Mouse (Mus musculus) testis, postnatal 14 days (tissue): ENCODE measurements around the gene Mgat4c.

Experiments used
- DNase-seq: peaks from one replicate; pipeline ENCODE4 v3.0.0; 2021; ENCODE audit warnings: low spot score

Mgat4c gene

DNA sequence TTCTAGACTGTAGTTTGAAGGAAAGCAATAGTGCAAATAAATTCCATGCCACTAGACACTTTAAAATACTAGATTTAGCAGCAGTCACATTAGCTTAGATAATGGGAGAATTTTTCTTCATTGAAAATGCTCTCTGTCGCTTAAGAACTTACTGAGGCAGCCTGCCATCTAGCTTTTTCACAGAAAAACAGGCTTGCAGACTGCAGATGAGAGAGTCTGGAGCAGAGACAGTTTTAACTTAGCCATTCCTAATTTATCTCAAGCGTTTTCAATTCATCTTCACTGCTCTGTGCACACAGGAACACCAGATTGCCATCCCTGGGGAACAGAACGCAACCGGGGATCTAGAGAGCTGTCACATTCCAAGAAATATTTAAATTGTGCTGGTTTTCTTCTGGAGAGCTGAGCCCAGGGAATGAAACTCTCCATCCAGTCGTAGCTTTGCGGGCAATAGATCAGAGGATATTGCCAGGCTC, at the start of gene Mgat4c:
Mgat4c (plus strand) TSS at position 51 of the 476 bp plus-strand sequence.
- no peak for DNase-seq

DNA sequence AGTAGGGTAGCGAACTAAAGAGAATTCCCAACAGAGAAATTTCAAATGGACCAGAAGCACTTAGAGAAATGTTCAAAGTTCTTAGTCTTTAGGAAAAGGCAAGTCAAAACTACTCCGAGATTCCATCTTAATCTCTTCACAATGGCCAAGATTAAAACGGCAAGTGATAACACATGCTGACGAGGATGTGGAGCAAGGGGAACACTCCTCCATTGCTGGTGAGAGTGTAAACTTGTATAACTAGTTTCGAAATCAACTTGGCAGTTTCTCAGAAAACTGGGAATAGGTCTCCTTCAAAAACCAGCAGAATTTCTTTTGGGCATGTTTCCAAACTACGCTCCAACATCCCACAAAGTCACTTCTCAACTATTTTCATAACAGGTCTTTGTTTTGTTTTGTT, 46.0 kb upstream of the Mgat4c start:
- DNase-seq: no peak

DNA sequence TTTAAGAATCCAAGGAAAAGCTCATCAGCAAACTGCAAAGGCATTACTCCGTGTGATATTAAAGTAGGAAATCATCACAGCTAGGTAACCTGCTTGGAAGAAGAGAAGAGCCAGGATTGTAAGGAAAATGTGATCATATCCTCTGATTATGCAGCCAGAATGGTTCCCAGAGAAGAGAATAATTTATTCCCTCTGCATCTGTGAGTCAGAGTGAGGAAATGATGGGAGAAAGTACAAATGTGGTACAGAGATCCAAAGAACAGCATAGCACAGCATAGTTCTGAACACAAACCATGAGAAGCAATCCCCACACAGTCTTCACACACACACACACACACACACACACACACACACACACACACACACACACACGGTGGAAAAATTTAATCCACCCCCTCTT, 40.2 kb upstream of the Mgat4c start:
- no peak for DNase-seq

DNA sequence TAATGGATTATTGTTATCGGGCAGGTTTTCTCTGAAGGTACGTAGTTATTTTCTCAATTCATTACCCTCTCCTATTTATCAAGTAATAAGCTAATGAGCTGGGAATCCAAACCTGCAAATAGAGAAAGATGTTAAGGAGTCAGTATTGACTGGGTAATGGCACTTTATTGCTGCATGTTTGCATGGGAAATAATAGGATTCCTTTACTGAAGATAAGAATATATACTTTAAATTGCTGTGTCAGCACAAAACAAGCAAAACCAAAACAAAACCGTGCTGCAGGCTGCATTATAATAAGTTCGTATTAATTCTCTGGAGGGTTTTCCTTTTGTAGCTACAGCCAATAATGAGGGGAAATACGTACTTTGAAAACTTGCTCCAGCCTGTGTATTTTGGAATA, 627 bp downstream of the Mgat4c start:
- DNase-seq: no peak

DNA sequence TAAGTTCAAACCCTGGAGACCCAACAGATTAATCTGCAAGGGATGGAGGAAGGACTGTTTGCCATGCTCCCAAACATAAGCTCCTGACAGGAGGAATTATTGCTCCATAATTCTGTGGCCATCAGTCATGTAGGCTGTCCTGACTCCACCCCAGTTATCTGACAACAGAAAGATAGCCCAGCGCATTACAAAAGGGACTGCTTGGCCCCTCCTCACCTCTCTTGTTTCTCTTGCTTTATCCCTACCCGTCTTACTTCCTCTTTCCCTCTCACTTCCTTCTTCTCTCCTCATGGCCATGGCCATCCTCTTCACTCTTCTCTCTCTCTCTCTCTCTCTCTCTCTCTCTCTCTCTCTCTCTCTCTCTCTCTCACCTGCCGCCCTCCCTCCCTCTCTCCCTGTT, 80.5 kb downstream of the Mgat4c start:
- no peak for DNase-seq

DNA sequence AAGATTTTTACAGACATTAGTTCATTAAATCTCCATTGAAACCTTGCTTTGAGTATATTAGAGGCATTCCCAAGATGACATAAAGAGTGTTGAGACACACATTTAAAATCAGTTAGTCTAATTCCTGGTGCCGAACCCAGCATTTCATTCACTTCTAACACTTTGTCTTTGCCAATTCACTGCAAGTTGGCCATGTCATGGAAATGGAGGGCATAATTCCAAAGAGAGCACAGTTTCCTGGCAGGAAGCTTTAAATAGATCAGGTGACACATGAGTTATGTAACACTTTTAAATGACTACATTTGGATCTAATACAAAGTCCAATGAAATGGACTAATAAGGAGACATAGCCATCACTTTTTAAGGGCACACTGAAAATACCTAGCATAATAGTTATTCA, 89.4 kb downstream of the Mgat4c start:
- no peak for DNase-seq

DNA sequence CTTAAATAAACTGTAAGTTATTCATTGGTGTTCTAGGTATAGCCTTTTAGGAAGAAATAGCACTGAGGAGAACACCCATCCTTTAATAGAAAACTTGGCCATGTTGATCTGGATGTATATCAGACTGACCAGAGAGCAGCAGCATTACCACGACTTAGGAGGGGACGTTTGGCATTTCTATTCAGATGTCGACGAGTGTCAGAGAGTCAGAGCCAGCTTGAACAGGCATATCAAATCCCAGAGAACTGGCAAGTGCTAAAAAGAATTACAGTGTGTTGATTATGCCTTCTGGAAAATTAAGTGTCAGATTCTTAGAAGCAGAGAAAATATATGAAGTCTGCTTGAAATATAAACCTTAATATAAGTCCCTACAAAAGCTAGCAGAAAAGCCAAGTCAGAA, 89.9 kb downstream of the Mgat4c start:
- DNase-seq: no peak

DNA sequence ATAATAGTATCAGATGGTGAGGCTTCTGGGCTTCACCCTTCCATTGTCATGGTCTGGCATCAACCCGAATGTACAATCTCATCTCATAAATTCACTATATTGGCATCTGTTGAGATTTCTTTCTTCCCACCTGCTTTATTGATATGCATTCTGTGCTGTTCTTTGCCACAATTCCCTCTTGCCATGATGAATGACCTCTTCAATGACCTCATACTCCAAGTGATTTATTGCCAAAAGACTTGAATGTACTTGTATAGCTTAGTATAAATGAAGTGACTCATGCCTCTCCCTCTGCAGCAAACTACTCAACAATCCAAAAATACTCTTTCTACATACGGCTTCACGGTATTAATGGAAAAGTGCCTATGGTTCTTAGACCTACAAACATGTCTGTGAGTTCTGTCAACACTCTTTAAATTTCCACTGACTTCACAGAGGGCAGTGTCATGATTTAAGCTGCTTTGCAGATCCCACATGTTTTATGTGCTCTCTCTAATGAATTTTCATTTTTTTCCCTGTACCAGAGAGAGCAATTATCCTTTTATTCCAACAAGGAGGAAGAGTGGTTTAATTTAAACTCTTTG, 102.0 kb downstream of the Mgat4c start:
- no peak for DNase-seq

DNA sequence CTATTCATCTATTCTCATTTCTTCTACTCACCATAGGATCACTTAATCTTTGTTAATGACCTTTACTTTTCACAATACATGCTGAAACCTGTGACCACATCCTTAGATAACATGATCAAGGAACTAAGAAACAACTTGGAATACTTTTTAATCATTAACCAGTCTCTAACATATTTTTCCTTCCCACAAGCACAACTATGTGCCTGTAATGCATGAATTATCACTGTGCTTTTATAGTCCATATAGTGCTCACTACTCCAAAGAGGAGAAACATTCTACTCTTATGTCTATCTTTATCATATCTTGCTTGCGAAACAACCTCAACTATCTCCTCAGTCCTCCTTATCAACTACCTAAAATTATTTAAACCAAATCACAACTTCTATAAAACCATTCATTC, 114.2 kb downstream of the Mgat4c start:
- no peak for DNase-seq

DNA sequence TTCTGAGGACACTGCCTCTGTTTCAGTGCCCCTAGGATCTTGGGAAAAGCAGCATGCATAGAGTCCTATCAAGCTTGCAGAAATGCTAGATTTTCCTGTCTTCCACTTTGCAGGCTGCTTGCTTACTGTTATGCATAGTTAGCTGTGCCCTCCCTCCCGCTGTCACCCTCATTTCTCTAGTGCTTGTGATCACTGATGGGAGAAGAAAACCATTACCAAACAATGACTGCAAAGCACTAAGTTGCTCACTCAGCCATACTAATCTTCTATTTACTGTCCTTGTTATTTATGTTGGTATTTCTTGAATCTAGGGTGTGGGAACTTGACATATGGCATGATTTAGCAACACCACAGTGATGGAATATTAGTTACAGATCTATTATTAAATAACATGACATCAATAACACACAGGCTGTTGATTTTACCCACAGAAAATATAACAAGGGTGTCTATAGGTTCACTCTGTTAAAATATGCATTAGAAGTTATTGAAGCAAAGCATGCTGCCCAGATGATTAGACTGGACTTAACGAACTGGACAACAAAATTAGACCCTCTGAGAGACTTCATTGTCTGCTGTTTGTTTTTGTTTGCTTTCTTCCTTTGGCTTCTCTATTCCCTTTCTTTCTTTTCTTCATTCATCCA, 117.7 kb downstream of the Mgat4c start:
- no peak for DNase-seq

DNA sequence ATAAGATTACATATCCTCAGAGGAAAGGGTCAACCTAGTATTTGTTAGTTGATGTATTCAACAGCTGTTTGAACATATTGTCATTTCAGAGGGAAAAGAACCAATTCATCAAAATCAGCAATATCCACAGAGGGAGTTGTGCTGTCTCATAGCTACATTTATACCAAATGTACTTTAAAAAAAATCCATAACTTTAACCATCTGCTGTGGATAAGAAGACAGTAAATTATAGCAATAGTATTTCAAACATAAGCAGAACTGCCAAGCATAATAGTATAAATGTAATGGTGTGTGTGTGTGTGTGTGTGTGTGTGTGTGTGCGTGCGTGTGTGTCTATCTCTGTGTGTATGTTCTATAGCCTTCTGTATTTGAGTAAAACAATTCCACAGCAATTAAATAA, 127.5 kb downstream of the Mgat4c start:
- DNase-seq: no peak

DNA sequence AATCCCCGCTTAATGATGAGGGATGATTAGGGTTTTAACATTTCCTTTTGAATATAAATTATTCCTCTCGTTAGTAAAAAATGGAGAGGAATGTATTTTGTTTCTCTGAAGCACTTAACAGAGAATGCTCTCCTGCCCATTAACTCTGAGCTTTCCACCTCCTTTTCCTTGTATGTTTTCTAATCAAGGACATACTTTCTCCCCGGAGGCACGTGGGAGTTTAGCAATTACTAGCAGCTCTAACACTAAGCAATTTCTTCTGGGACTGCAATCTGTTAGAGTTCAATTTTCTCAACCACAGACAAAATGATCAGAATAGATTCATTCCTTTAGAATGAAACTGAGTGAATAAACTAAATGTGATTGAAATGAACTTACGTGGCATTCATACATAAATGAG, 135.6 kb downstream of the Mgat4c start:
- DNase-seq: no peak

DNA sequence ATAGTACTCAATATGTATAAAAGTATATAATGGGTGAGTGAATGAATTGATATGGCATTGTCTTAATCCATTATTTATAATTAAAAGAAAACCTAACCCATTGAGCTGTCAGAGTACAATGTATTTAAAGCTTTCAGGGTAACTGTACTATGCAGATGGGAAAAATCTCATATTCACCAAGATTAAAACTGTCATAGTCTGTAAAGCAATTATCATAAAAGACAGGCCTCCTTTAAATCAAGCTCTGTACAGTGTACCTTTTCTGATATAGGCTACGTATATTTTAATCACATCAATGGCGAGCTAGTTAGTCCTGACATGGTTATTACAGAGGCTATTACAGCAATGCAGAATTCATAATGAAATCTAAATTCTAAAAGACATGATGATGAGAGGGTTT, 146.7 kb downstream of the Mgat4c start:
- DNase-seq: no peak

DNA sequence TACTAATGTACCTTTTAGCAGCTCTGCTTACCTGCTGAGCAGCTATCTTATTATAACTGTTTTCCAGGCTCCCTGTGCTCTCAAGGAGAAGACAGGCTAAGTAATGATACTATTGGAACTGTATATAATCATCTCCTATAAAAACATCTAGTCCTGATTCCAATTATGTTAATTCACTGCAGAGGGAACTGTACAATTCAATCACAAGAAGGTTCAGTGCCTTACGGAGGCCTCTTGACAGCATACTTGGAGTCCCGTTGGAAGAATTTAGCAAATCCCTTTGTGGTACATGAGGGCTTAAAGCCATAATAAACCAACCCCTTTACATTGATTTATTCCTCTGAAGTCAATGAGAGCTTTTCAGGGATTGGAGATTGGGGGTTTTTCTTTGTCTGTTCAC, 174.8 kb downstream of the Mgat4c start:
- DNase-seq: no peak

DNA sequence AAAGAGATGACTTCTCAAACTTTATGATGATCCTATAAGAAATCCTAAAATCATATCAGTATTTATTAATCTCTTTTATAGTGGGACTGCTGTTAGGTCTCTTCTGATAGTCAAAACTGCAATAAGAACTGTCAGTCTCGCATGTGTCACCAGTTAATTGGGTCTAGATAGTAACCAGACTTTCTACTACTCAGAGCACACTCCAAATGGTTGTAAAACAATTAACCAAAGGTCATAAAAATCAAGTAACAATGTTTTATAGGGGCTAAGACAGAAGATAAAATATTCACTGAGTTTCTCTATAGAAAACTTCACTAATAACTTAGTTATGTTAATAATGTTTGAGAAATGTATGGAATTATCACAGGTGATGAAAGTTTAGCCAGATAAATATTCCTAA, 208.6 kb downstream of the Mgat4c start:
- no peak for DNase-seq

DNA sequence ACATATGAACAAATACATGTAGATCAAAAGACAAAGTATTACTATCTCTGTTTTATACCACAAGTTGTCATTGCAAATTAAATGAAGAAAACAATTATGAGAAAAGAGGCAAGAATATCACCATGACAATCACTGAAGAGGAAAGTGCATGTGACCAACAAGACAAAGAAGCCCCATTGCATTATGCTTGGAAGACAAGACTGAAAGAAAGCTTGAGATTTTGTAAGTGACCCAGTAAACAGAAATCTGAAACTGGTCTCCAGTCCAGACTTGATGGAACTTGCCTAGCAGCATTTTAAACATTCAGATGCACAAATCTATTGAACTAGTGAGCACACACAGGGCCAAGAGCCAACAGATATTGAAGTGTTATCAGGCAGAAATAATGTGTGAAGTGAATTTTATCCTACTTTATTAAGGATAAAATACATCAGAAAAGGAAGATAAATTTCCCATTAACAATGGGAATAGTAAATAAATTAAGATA, 236.1 kb downstream of the Mgat4c start:
- no peak for DNase-seq

DNA sequence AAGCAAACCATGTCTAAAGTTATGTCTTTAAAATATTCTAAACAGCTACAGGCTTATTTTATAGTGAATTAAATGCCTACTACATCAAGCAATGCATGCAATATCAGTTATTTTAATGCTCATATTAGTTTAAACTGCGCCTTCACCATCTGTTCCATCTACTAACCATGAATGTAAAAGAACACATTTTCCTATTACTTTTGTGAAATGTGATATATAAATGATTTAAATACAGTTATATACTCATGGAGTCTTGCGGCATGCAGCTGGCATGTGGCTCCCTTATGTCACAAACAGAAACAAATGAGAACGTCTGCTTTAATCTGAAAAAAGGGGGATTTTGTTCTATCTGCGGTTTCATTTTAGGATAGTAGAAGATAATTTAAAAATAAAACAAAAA, 316.3 kb downstream of the Mgat4c start:
- no peak for DNase-seq

DNA sequence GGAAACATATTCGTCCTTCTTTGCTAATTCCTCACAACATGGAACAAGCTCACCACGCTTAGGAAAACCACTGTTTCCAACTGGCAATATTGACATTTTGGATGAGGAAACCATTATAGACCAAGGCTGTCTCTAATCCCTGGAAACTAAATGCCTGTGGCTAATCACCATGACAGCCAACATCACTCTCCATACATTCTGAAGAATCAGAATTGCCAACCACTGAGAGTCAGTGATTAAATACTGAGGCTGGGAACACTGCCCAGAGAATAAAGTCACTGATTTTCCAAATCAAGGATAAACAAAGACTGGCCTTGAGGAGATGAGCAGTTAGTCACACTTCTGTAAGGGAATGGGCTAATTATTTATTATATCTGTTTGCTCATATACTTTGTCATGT, 361.2 kb downstream of the Mgat4c start:
- no peak for DNase-seq

DNA sequence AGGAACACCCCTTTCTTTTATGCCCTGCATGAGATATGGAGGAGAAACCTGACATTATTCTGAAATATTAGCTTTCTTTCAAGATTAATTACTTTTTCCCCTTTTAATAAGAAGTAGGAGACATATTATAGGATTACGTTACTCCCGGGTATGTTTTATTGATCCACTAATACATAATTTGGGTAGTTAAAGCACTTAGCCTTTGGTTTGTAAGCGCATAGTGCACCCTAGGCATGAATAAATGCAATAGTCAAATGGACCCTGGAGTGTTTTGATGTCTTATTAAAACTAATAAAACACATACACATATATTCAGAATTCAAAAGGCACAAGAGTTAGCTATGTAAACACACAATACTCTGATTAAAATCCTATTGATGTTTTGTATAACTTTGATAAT, 374.9 kb downstream of the Mgat4c start:
- DNase-seq: no peak

DNA sequence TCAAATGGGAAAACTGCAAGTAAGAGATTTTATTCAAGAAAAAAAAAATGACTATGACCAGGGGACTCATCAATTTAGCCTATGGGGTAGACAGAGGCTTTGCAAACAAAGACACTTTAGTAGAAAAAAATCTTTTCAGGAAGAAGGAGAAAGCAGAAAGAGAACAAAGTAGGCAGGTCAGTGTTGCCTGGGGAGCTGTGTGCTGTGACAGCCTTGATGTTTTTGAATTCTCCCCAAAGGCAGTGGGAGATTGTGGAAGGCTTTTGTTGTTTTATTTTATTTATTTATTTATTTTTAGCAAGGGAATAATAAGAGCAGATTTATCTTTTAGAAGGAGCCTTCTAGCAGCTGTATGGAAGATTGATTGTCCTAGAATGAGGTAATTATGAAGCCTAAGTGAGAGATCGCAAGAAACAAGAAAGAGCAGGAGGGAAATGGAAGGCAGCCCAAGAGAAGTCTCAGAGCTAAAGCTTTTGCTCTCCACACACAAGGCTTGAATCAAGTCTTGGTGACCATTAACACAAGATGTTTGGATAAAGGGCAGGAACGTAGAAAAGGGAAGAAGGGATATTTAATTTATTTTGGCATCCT, 375.8 kb downstream of the Mgat4c start:
- DNase-seq: no peak

DNA sequence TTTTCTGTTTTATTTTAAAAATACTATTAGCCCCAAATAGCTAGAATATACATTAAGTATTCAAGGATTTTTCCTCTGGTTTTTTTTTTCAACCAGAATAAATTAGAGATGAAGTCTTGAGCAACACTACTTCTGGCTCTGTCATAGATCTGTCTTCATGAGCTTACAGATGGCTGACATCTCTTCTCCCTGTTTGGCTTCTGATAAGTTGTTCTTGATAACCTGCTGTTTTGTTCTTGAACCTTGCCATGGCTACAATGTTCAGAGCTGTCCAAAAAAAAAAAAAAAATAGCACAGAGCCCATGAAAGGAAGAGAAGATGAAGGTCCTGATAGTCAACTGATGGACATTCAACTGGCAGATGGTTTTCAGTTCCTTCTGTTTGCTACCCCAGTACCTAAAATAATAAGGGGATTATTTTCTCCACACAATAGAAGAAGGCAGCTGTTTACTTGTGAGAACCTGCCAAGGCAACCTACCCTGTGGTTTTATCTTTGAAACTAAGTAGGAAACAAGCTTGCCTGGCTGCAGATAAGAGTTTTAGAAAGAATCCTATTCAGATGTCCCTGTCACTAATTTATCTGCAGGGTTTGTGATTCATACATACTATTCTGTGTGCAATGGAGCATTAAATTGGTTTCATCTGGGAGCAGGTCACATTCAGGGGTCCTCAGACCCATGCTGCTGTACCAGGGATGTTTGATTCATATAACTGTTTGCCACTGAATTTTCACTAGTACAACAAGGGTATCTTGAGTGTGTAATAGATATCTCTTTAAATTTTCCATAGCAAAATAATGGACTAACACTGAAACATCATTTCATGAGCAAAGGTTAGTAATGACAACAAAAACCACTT, 393.5 kb downstream of the Mgat4c start:
- no peak for DNase-seq

DNA sequence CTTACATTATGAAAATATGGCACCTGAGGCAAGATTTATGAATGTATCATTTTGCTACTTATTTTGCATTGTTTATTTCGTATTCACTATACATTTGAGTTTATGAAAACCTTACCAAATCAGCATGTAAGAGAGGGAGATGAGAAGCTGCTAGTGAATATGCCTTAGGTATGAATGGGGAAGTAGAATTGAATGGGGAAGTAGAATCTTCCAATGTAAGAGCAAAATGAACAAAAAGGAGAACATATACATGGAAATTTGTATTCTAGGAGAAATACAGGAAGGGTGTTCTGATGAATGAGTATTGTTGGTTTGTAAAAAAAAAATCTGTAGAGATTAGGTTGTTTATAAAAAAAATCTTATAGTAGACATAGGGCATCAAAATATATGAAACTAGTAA, 441.9 kb downstream of the Mgat4c start:
- no peak for DNase-seq

DNA sequence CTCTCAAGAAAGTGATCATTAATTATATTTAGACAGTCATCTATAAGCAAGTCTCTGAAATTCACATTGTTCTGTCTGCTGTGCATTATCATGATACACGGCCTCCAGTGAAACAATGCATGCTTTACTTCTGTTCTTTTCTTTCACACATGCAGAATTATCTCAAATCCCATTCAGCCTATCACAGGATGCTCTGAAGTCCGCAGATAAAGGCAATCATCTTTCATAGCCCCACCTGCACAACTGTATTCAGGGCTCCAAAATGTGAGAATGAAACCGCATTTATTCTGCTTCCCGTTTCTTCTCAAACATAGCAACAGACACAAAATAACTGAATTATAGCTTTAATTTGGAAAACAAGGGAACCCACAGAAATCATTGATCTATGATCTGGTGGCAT, 446.1 kb downstream of the Mgat4c start:
- no peak for DNase-seq
